Mouse (Mus musculus): ENCODE measurements around the gene Rasa2. TPM values are rescaled to one million over a fixed set of nuclear protein-coding genes. Genes with fewer than 3 reads are reported as not detected.

Rasa2 gene
- polyA plus RNA-seq, 1 experiment from 2014 or later = 22.4 TPM

DNA sequence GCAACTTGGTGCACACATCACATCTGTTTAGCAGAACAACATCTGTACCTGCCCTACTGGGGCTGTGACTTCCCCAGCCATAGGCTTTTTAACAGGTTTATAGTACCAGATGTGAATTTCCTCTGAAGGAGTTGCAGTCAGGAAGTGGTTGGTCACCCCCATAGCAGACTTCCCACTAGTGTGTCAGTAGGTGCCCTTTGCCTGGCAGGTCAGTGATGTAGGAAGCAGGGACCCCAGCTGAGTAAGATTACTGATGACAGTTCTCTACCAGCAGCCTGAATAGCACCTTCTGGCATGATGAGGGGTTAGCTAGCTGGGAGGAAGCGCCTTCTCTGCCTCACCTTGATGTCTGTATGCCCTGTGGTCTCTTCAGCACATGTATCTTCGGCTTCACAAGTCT is 2.4 kb upstream of the Rasa2 start:
- Histone ChIP-seq H3K27ac (ENCODE audit: low read depth, low read length) (no peak overlapping the region), H3K9ac (replicated peaks; ENCODE audit: low read depth, low read length) (no peak overlapping the region), H3K4me2 (ENCODE audit: low read depth, low read length) (no peak overlapping the region), H3K4me3 (ENCODE audit: low read depth, low read length) (no peak overlapping the region), H3K4me1 (ENCODE audit: control insufficient read depth, insufficient read depth, low read length) (no peaks in the 10 kb centered on the region), H3K9me3 (ENCODE audit: control insufficient read depth, low read length) (no peaks in the 10 kb centered on the region), H3K27me3 (ENCODE audit: control insufficient read depth, insufficient read depth, low read length) (no peaks in the 10 kb centered on the region), H3K36me3 (ENCODE audit: control insufficient read depth, insufficient read depth, low read length) (no peaks in the 10 kb centered on the region)
- WGBS = 93% methylated on average over 2 of the region's 2 CpGs
- no peak for ATAC-seq (ENCODE audit: low read depth)

GRCm38 (mm10) chr9:96632756-96633155 is 1.3 kb upstream of the Rasa2 start:
- H3K9ac ChIP-seq (replicated peaks; ENCODE audit: low read depth, low read length) = no peak overlapping the region
- 62% methylated on average over 7 of the region's 7 CpGs for WGBS
- no peak overlapping the region for H3K27ac ChIP-seq (ENCODE audit: low read depth, low read length)
- ATAC-seq (ENCODE audit: low read depth) = no peak
- H3K36me3 ChIP-seq (ENCODE audit: control insufficient read depth, insufficient read depth, low read length) = no peaks in the 10 kb centered on the region
- H3K4me1 ChIP-seq (ENCODE audit: control insufficient read depth, insufficient read depth, low read length) = no peaks in the 10 kb centered on the region
- no peaks in the 10 kb centered on the region for H3K9me3 ChIP-seq (ENCODE audit: control insufficient read depth, low read length)
- H3K4me3 ChIP-seq (ENCODE audit: low read depth, low read length) = no peak overlapping the region
- no peaks in the 10 kb centered on the region for H3K27me3 ChIP-seq (ENCODE audit: control insufficient read depth, insufficient read depth, low read length)
- H3K4me2 ChIP-seq (ENCODE audit: low read depth, low read length) = no peak overlapping the region

- H3K27me3 ChIP-seq (ENCODE audit: control insufficient read depth, insufficient read depth, low read length) = no peaks in the 10 kb centered on the region
- ATAC-seq (ENCODE audit: low read depth) = no peak
- H3K4me3 ChIP-seq (ENCODE audit: low read depth, low read length) = no peak overlapping the region; the same call in 1 of the 2 replicates
- no peaks in the 10 kb centered on the region for H3K9me3 ChIP-seq (ENCODE audit: control insufficient read depth, low read length)
- H3K4me2 ChIP-seq (ENCODE audit: low read depth, low read length) = peak overlapping the region; percentile 70
- H3K36me3 ChIP-seq (ENCODE audit: control insufficient read depth, insufficient read depth, low read length) = no peaks in the 10 kb centered on the region
- WGBS = 67% methylated on average over 6 of the region's 6 CpGs
- no peak overlapping the region for H3K27ac ChIP-seq (ENCODE audit: low read depth, low read length)
- H3K9ac ChIP-seq (replicated peaks; ENCODE audit: low read depth, low read length) = no peak overlapping the region
- H3K4me1 ChIP-seq (ENCODE audit: control insufficient read depth, insufficient read depth, low read length) = no peaks in the 10 kb centered on the region
Observed at GRCm38 (mm10) chr9:96632073-96632690, 765 bp upstream of the Rasa2 start.

GRCm38 (mm10) chr9:96630571-96631388 is 637 bp downstream of the Rasa2 start:
- Histone ChIP-seq H3K9ac (replicated peaks; ENCODE audit: low read depth, low read length) (peak overlapping the region; percentile 97), H3K4me2 (ENCODE audit: low read depth, low read length) (peak overlapping the region; percentile 70), H3K27me3 (ENCODE audit: control insufficient read depth, insufficient read depth, low read length) (no peaks in the 10 kb centered on the region), H3K27ac (ENCODE audit: low read depth, low read length) (peak overlapping the region; percentile 98), H3K4me3 (ENCODE audit: low read depth, low read length) (peak overlapping the region; percentile 93), H3K4me1 (ENCODE audit: control insufficient read depth, insufficient read depth, low read length) (no peaks in the 10 kb centered on the region), H3K9me3 (ENCODE audit: control insufficient read depth, low read length) (no peaks in the 10 kb centered on the region), H3K36me3 (ENCODE audit: control insufficient read depth, insufficient read depth, low read length) (no peaks in the 10 kb centered on the region)
- ATAC-seq (ENCODE audit: low read depth) = peak; percentile 83
- under 1% methylated on average over 57 of the region's 105 CpGs for WGBS

GRCm38 (mm10) chr9:96629151-96629550 is 2.3 kb downstream of the Rasa2 start:
- WGBS = 77% methylated on average over 4 of the region's 4 CpGs
- no peak overlapping the region for H3K4me2 ChIP-seq (ENCODE audit: low read depth, low read length)
- no peak overlapping the region for H3K27ac ChIP-seq (ENCODE audit: low read depth, low read length)
- no peaks in the 10 kb centered on the region for H3K9me3 ChIP-seq (ENCODE audit: control insufficient read depth, low read length)
- ATAC-seq (ENCODE audit: low read depth) = no peak
- H3K27me3 ChIP-seq (ENCODE audit: control insufficient read depth, insufficient read depth, low read length) = no peaks in the 10 kb centered on the region
- H3K4me3 ChIP-seq (ENCODE audit: low read depth, low read length) = no peak overlapping the region
- no peaks in the 10 kb centered on the region for H3K36me3 ChIP-seq (ENCODE audit: control insufficient read depth, insufficient read depth, low read length)
- H3K9ac ChIP-seq (replicated peaks; ENCODE audit: low read depth, low read length) = no peak overlapping the region
- H3K4me1 ChIP-seq (ENCODE audit: control insufficient read depth, insufficient read depth, low read length) = no peaks in the 10 kb centered on the region

DNA sequence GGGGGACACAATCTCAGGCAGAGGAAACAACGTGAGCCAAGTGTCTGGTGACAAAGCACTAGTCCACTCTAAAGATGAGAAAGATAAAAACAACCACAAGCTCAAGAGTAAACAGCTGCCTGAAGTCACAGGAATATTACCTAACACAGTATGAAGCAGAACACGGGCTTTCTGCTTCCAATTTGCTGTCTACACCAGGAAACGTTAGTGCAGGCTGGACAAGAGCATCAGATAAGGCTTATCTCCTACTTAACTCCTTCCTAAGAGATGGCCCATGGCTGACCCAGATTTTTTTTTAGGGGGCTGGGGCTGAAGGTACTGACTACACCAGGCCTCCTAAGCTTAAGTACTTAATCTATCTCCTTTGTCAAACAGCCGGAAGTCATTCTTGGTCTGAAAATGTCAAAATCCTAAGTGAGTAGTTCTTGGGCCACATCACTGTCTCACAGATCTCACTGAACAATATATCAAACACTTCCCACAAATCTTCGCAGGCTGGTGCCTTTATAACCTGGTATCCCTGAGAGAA is 3.8 kb downstream of the Rasa2 start:
- no peak overlapping the region for H3K4me2 ChIP-seq (ENCODE audit: low read depth, low read length)
- WGBS = 62% methylated on average over 5 of the region's 5 CpGs
- no peak for ATAC-seq (ENCODE audit: low read depth)
- H3K27me3 ChIP-seq (ENCODE audit: control insufficient read depth, insufficient read depth, low read length) = no peaks in the 10 kb centered on the region
- no peaks in the 10 kb centered on the region for H3K36me3 ChIP-seq (ENCODE audit: control insufficient read depth, insufficient read depth, low read length)
- no peaks in the 10 kb centered on the region for H3K4me1 ChIP-seq (ENCODE audit: control insufficient read depth, insufficient read depth, low read length)
- H3K9me3 ChIP-seq (ENCODE audit: control insufficient read depth, low read length) = no peaks in the 10 kb centered on the region
- no peak overlapping the region for H3K9ac ChIP-seq (replicated peaks; ENCODE audit: low read depth, low read length)
- H3K27ac ChIP-seq (ENCODE audit: low read depth, low read length) = no peak overlapping the region
- H3K4me3 ChIP-seq (ENCODE audit: low read depth, low read length) = no peak overlapping the region

- Histone ChIP-seq H3K9ac (replicated peaks; ENCODE audit: low read depth, low read length) (no peak overlapping the region), H3K4me1 (ENCODE audit: control insufficient read depth, insufficient read depth, low read length) (no peaks in the 10 kb centered on the region), H3K4me3 (ENCODE audit: low read depth, low read length) (no peak overlapping the region), H3K27ac (ENCODE audit: low read depth, low read length) (no peak overlapping the region), H3K9me3 (ENCODE audit: control insufficient read depth, low read length) (no peaks in the 10 kb centered on the region), H3K4me2 (ENCODE audit: low read depth, low read length) (no peak overlapping the region), H3K36me3 (ENCODE audit: control insufficient read depth, insufficient read depth, low read length) (no peaks in the 10 kb centered on the region), H3K27me3 (ENCODE audit: control insufficient read depth, insufficient read depth, low read length) (no peaks in the 10 kb centered on the region)
- WGBS = 81% methylated on average over 1 of the region's 1 CpGs
- no peak for ATAC-seq (ENCODE audit: low read depth)
Observed at GRCm38 (mm10) chr9:96627042-96627441, 4.4 kb downstream of the Rasa2 start.

GRCm38 (mm10) chr9:96618448-96619176 is 12.8 kb downstream of the Rasa2 start:
- H3K27me3 ChIP-seq (ENCODE audit: control insufficient read depth, insufficient read depth, low read length) = no peaks in the 10 kb centered on the region
- no peak overlapping the region for H3K9ac ChIP-seq (replicated peaks; ENCODE audit: low read depth, low read length)
- 89% methylated on average over 4 of the region's 4 CpGs for WGBS
- H3K27ac ChIP-seq (ENCODE audit: low read depth, low read length) = no peak overlapping the region
- no peak overlapping the region for H3K4me3 ChIP-seq (ENCODE audit: low read depth, low read length)
- H3K9me3 ChIP-seq (ENCODE audit: control insufficient read depth, low read length) = no peaks in the 10 kb centered on the region
- H3K4me2 ChIP-seq (ENCODE audit: low read depth, low read length) = no peak overlapping the region
- H3K4me1 ChIP-seq (ENCODE audit: control insufficient read depth, insufficient read depth, low read length) = no peaks in the 10 kb centered on the region
- no peaks in the 10 kb centered on the region for H3K36me3 ChIP-seq (ENCODE audit: control insufficient read depth, insufficient read depth, low read length)
- ATAC-seq (ENCODE audit: low read depth) = no peak

Measured in neural tube, embryonic 14.5 days (tissue).